14 mouse cellular contexts compared by ENCODE assay signal in the genomic region with DNA sequence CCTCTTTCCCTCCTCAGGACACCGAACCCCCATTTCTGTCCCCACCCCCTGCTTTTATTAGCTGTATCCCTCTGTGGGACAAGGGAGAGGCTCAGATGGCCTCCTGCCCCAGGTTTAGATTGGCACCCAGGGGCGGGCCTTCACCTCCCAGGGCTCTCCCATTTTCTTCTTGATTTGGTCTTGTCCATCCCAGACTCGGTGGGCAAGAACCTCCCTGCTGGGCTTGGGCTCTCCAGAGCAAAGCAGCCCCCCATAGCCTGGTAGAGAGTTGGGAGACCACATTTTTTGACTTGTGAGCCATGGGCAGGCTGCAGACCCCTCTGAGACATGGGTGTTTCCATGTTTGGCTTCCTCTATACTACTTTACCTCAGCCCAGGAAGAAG. TPM values are rescaled to one million over a fixed set of nuclear protein-coding genes. Genes with fewer than 3 reads are reported as not detected.
DNase-seq lines count a peak whose midpoint lies in the region; ATAC-seq lines count a peak whose summit lies in the region.
"Had no signal": no experiment of that assay in that cellular context is flagged by ENCODE, and none has a peak within 500 bp of the region (broad histone marks: within the 10 kb centered on the region; RNA-seq: fewer than 3 reads in every experiment).

No protein-coding gene starts in this region.

- ATAC-seq in hindbrain, embryonic 14.5 days (ENCODE audit: low FRiP score): no peak
- no peak for ATAC-seq in hindbrain, embryonic 11.5 days (ENCODE audit: low FRiP score)
- ATAC-seq in midbrain, embryonic 11.5 days (ENCODE audit: low FRiP score): no peak
- ATAC-seq in midbrain, embryonic 16.5 days: no peak

- H3K4me3 ChIP-seq in hindbrain, embryonic 14.5 days (replicated peaks; ENCODE audit: low read length): no peak overlapping the region
- no peak overlapping the region for H3K4me3 ChIP-seq in hindbrain, embryonic 11.5 days (ENCODE audit: low read depth, low read length)
- no peak overlapping the region for H3K4me3 ChIP-seq in midbrain, embryonic 11.5 days (ENCODE audit: low read depth, low read length)
- no peak overlapping the region for H3K4me3 ChIP-seq in midbrain, embryonic 10.5 days
- H3K4me3 ChIP-seq in midbrain, embryonic 16.5 days (ENCODE audit: low read depth, low read length): peak overlapping the region; percentile 69

- whole genome bisulfite sequencing in hindbrain, embryonic 14.5 days: 66% methylated on average over 3 of the region's 3 CpGs
- 67% methylated on average over 2 of the region's 3 CpGs for WGBS in hindbrain, embryonic 11.5 days
- 67% methylated on average over 3 of the region's 3 CpGs for WGBS in midbrain, embryonic 11.5 days
- 68% methylated on average over 3 of the region's 3 CpGs for WGBS in midbrain, embryonic 10.5 days
- 75% methylated on average over 3 of the region's 3 CpGs for WGBS in midbrain, embryonic 16.5 days

- H3K9ac ChIP-seq in hindbrain, embryonic 14.5 days: no peak overlapping the region
- no peak overlapping the region for H3K9ac ChIP-seq in hindbrain, embryonic 11.5 days (ENCODE audit: low read depth, low read length)
- no peak overlapping the region for H3K9ac ChIP-seq in midbrain, embryonic 11.5 days (ENCODE audit: low read length)
- peak overlapping the region; percentile 81; the same call in 1 of the 2 replicates for H3K9ac ChIP-seq in midbrain, embryonic 16.5 days (ENCODE audit: low read depth, low read length)
- H3K9ac ChIP-seq: limb, embryonic 15.5 days had no signal

- no peaks in the 10 kb centered on the region for H3K9me3 ChIP-seq in hindbrain, embryonic 14.5 days (ENCODE audit: control insufficient read depth, low read length)
- no peaks in the 10 kb centered on the region for H3K9me3 ChIP-seq in hindbrain, embryonic 11.5 days (ENCODE audit: control insufficient read depth, low read length)
- no peaks in the 10 kb centered on the region for H3K9me3 ChIP-seq in midbrain, embryonic 11.5 days (ENCODE audit: control insufficient read depth, low read length)
- no peaks in the 10 kb centered on the region for H3K9me3 ChIP-seq in midbrain, embryonic 10.5 days (replicated peaks)
- H3K9me3 ChIP-seq in midbrain, embryonic 16.5 days (replicated peaks; ENCODE audit: control insufficient read depth, low read length, poor library complexity, severe bottlenecking): peaks cover under 1% of the 10 kb centered on the region; the same call in 1 of the 2 replicates
- H3K9me3 ChIP-seq: limb, embryonic 15.5 days had no signal

- DNase-seq in hindbrain, embryonic 14.5 days (ENCODE audit: low spot score): no peak
- no peak for DNase-seq in hindbrain, embryonic 11.5 days (ENCODE audit: low spot score)
- DNase-seq in midbrain, embryonic 11.5 days (ENCODE audit: low spot score, missing footprints): peak; percentile 83
- no peak for DNase-seq in midbrain, embryonic 10.5 days (ENCODE audit: low spot score)
- DNase-seq in cerebellum, postnatal 25 days: peak; percentile 53 to 65
- DNase-seq in spleen, adult 18-20 months: no peak
- DNase-seq: gastrocnemius, postnatal 10 days; heart, adult 18-20 months; kidney, adult 11 months; kidney, postnatal 14 days; layer of hippocampus, adult 9-11 months; thymus, postnatal 4 days had no signal

- H3K36me3 ChIP-seq in hindbrain, embryonic 14.5 days (replicated peaks; ENCODE audit: control insufficient read depth, insufficient read depth): no peaks in the 10 kb centered on the region
- H3K36me3 ChIP-seq in hindbrain, embryonic 11.5 days (ENCODE audit: control insufficient read depth, insufficient read depth, low read length): no peaks in the 10 kb centered on the region
- H3K36me3 ChIP-seq in midbrain, embryonic 11.5 days (ENCODE audit: control insufficient read depth, insufficient read depth, low read length): no peaks in the 10 kb centered on the region
- no peaks in the 10 kb centered on the region for H3K36me3 ChIP-seq in midbrain, embryonic 10.5 days
- no peaks in the 10 kb centered on the region for H3K36me3 ChIP-seq in midbrain, embryonic 16.5 days (ENCODE audit: control insufficient read depth, insufficient read depth, low read length)
- H3K36me3 ChIP-seq: limb, embryonic 15.5 days had no signal

- H3K4me1 ChIP-seq in hindbrain, embryonic 14.5 days (replicated peaks; ENCODE audit: control insufficient read depth, insufficient read depth, low read length): peaks cover 10% of the 10 kb centered on the region
- H3K4me1 ChIP-seq in hindbrain, embryonic 11.5 days (replicated peaks; ENCODE audit: control insufficient read depth, insufficient read depth, low read length): 0 out of 2 replicates have a peak, but pooled peaks cover 3% of the 10 kb centered on the region
- H3K4me1 ChIP-seq in midbrain, embryonic 11.5 days (ENCODE audit: control insufficient read depth, insufficient read depth, low read length): peaks cover 12% of the 10 kb centered on the region
- peaks cover 23% of the 10 kb centered on the region for H3K4me1 ChIP-seq in midbrain, embryonic 10.5 days
- peaks cover 34% of the 10 kb centered on the region for H3K4me1 ChIP-seq in midbrain, embryonic 16.5 days (ENCODE audit: control insufficient read depth, insufficient read depth, low read length)

- no peak overlapping the region for H3K27ac ChIP-seq in hindbrain, embryonic 14.5 days
- no peak overlapping the region for H3K27ac ChIP-seq in hindbrain, embryonic 11.5 days (ENCODE audit: low read depth, low read length)
- no peak overlapping the region for H3K27ac ChIP-seq in midbrain, embryonic 11.5 days (ENCODE audit: low read depth, low read length)
- H3K27ac ChIP-seq in midbrain, embryonic 10.5 days (replicated peaks): no peak overlapping the region
- H3K27ac ChIP-seq in midbrain, embryonic 16.5 days (ENCODE audit: low read length): peak overlapping the region; percentile 74
- H3K27ac ChIP-seq: limb, embryonic 15.5 days had no signal

- H3K27me3 ChIP-seq in hindbrain, embryonic 14.5 days (ENCODE audit: control insufficient read depth, insufficient read depth, low read length): peaks cover 25% of the 10 kb centered on the region
- H3K27me3 ChIP-seq in hindbrain, embryonic 11.5 days (ENCODE audit: control insufficient read depth, insufficient read depth, low read length): peaks cover 23% of the 10 kb centered on the region
- peaks cover 28% of the 10 kb centered on the region for H3K27me3 ChIP-seq in midbrain, embryonic 11.5 days (ENCODE audit: control insufficient read depth, insufficient read depth, low read length)
- peaks cover 69% of the 10 kb centered on the region for H3K27me3 ChIP-seq in midbrain, embryonic 10.5 days (ENCODE audit: low read depth, poor library complexity, severe bottlenecking)
- 0 out of 2 replicates have a peak, but pooled peaks cover 2% of the 10 kb centered on the region for H3K27me3 ChIP-seq in midbrain, embryonic 16.5 days (ENCODE audit: control insufficient read depth, insufficient read depth, low read depth, low read length)

- peak overlapping the region; percentile 79; the same call in 1 of the 2 replicates for H3K4me2 ChIP-seq in hindbrain, embryonic 14.5 days (replicated peaks)
- no peak overlapping the region for H3K4me2 ChIP-seq in hindbrain, embryonic 11.5 days (replicated peaks; ENCODE audit: low read depth, low read length)
- no peak overlapping the region for H3K4me2 ChIP-seq in midbrain, embryonic 11.5 days
- H3K4me2 ChIP-seq in midbrain, embryonic 16.5 days (ENCODE audit: low read length): peak overlapping the region; percentile 80

RNA-seq across cellular contexts. Expression of gene Rasgef1a, which starts 1.1 kb away (rescaled TPM):
- polyA plus RNA-seq in hindbrain, embryonic 14.5 days (2014; fragmentation: Nextera tagmentation; extraction: Ambion mirVana): 1.5 and 2.3 TPM in 2 replicates
- polyA plus RNA-seq in hindbrain, embryonic 11.5 days (2014; fragmentation: Nextera tagmentation; extraction: Ambion mirVana): not detected in 2 replicates
- 0.15 TPM in 1 of 2 replicates, not detected in the other for polyA plus RNA-seq in midbrain, embryonic 11.5 days (2014; fragmentation: Nextera tagmentation; extraction: Ambion mirVana)
- polyA plus RNA-seq in midbrain, embryonic 10.5 days (2016; fragmentation: Nextera tagmentation; extraction: Ambion mirVana): 0.09 and 0.15 TPM in 2 replicates
- 7.8 and 8.8 TPM in 2 replicates for polyA plus RNA-seq in midbrain, embryonic 16.5 days (2015; fragmentation: Nextera tagmentation; extraction: Ambion mirVana)

Comparison
In these comparisons a context has a peak if more than half of its experiments do, and no peak if none do; other contexts are left out.
1. DNase-seq: peak in midbrain, embryonic 11.5 days (single experiment) and cerebellum, postnatal 25 days (2 of 2); none in hindbrain, embryonic 14.5 days (single experiment), hindbrain, embryonic 11.5 days (single experiment), midbrain, embryonic 10.5 days (single experiment) and spleen, adult 18-20 months (0 of 2).
2. H3K4me2 ChIP-seq: peak in hindbrain, embryonic 14.5 days (single experiment) and midbrain, embryonic 16.5 days (single experiment); none in hindbrain, embryonic 11.5 days (single experiment) and midbrain, embryonic 11.5 days (single experiment).